Mouse (Mus musculus): ENCODE measurements at regions not wholly inside any gene's neighbourhood (a gene's known extent, or its start where the extent isn't known, plus 50 kb on each side); places are given as distances from the start of the nearest gene placed in this dataset.
"Not testable (repeated sequence)": the region's sequence is repeated elsewhere in the genome, so short reads cannot be mapped to it uniquely, and the experiment has no call there.

- H3K27me3 ChIP-seq (replicated peaks) = no peaks in the 10 kb centered on the region
- ATAC-seq (ENCODE audit: insufficient read depth, low FRiP score, low read depth) = no peak
- H3K27ac ChIP-seq = no peak overlapping the region
- no peaks in the 10 kb centered on the region for H3K4me1 ChIP-seq
- H3K9ac ChIP-seq = no peak overlapping the region
- whole genome bisulfite sequencing = 81% methylated on average over 6 of the region's 6 CpGs
- H3K36me3 ChIP-seq = no peaks in the 10 kb centered on the region
- no peak overlapping the region for H3K4me3 ChIP-seq (replicated peaks)
- H3K9me3 ChIP-seq = no peaks in the 10 kb centered on the region
- no peak overlapping the region for H3K4me2 ChIP-seq
These were observed 216.8 kb upstream of the Zpld1 start for GRCm38 (mm10) chr16:55514448-55515200.

- WGBS = 24% methylated on average over 6 of the region's 6 CpGs
- Histone ChIP-seq H3K27me3 (replicated peaks) (no peaks in the 10 kb centered on the region), H3K4me2 (no peak overlapping the region), H3K4me3 (replicated peaks) (no peak overlapping the region), H3K9ac (no peak overlapping the region), H3K9me3 (no peaks in the 10 kb centered on the region), H3K27ac (peak overlapping the region; percentile 26; the same call in 1 of the 2 replicates), H3K4me1 (no peaks in the 10 kb centered on the region), H3K36me3 (no peaks in the 10 kb centered on the region)
- ATAC-seq (ENCODE audit: insufficient read depth, low FRiP score, low read depth) = peak; percentile 86
These were observed 207.1 kb upstream of the Zpld1 start for GRCm38 (mm10) chr16:55504796-55505413.

DNA sequence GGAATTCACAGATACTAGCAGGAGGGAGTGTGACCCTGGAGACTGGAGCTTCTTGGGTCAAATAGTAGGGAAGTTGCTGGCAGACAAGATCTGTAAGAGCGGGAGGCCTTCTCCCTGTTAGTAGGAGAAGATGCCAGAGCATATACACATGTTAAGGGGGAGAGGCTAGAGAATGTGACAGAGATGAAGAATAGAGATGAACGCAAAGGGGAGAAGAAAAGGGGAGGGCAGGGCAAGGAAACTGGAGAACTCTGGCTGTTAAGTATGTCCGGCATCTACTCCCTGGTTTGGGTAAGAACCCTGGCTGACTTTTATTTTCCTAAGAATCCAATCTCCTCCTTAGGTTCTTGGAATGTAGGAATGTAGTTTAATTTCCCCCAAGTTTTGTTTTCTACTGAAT lies 206.5 kb upstream of the Zpld1 start:
- no peaks in the 10 kb centered on the region for H3K27me3 ChIP-seq (replicated peaks)
- 39% methylated on average over 3 of the region's 3 CpGs for WGBS
- H3K4me2 ChIP-seq = no peak overlapping the region
- peak overlapping the region; percentile 38 for H3K27ac ChIP-seq
- no peak overlapping the region for H3K4me3 ChIP-seq (replicated peaks)
- no peak overlapping the region for H3K9ac ChIP-seq
- H3K9me3 ChIP-seq = no peaks in the 10 kb centered on the region
- no peaks in the 10 kb centered on the region for H3K4me1 ChIP-seq
- no peaks in the 10 kb centered on the region for H3K36me3 ChIP-seq
- peak; percentile 56 for ATAC-seq (ENCODE audit: insufficient read depth, low FRiP score, low read depth)

DNA sequence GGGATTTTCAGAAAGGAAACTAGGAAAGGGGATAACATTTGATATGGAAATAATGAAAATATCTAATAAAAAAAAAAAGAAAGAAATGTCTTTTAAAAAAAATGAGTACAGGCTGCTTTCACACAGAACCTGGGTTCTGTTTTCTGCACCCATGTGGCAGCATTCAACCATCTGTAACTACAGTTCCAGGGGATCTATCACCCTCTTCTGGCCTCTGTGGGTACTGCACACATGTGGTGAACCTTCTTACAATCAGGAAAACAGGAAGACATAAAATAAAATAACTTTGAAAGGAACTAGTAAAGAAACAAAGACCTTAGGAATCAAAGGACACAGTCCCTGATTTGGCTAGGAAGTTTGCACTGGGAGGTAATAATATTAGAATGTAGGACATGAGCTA lies 205.5 kb upstream of the Zpld1 start:
- no peaks in the 10 kb centered on the region for H3K9me3 ChIP-seq
- no peaks in the 10 kb centered on the region for H3K4me1 ChIP-seq
- H3K36me3 ChIP-seq = no peaks in the 10 kb centered on the region
- ATAC-seq (ENCODE audit: insufficient read depth, low FRiP score, low read depth) = no peak
- no peaks in the 10 kb centered on the region for H3K27me3 ChIP-seq (replicated peaks)
- no peak overlapping the region for H3K4me3 ChIP-seq (replicated peaks)
- H3K4me2 ChIP-seq = no peak overlapping the region
- no peak overlapping the region for H3K27ac ChIP-seq
- H3K9ac ChIP-seq = no peak overlapping the region

DNA sequence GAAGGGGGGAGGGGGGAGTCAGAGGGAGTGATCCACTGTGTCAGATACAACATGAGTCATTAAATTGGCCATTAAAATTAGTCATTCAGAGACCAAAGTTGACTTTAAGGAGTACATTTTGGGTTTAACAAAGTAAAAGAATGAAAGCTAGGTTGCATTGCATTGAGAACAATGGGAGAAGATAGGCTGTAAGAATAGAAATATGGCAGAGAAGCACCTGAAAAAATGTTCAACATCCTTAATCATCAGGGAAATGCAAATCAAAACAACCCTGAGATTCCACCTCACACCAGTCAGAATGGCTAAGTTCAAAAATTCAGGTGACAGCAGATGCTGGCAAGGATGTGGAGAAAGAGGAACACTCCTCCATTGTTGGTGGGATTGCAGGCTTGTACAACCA lies 202.0 kb upstream of the Zpld1 start:
- not testable (repeated sequence) for ATAC-seq (ENCODE audit: insufficient read depth, low FRiP score, low read depth); H3K4me1 ChIP-seq; H3K27ac ChIP-seq; H3K9me3 ChIP-seq; H3K36me3 ChIP-seq; H3K27me3 ChIP-seq (replicated peaks); H3K4me2 ChIP-seq; H3K4me3 ChIP-seq (replicated peaks); H3K9ac ChIP-seq

GRCm38 (mm10) chr16:55495051-55495450 lies 197.3 kb upstream of the Zpld1 start:
- Histone ChIP-seq H3K4me3 (replicated peaks) (no peak overlapping the region), H3K27me3 (replicated peaks) (no peaks in the 10 kb centered on the region), H3K27ac (no peak overlapping the region), H3K36me3 (no peaks in the 10 kb centered on the region), H3K9ac (no peak overlapping the region), H3K9me3 (no peaks in the 10 kb centered on the region), H3K4me2 (no peak overlapping the region), H3K4me1 (no peaks in the 10 kb centered on the region)
- WGBS = 51% methylated on average over 10 of the region's 10 CpGs
- no peak for ATAC-seq (ENCODE audit: insufficient read depth, low FRiP score, low read depth)

- Histone ChIP-seq H3K36me3 (no peaks in the 10 kb centered on the region), H3K4me3 (replicated peaks) (no peak overlapping the region), H3K4me1 (no peaks in the 10 kb centered on the region), H3K9ac (no peak overlapping the region), H3K4me2 (no peak overlapping the region), H3K9me3 (no peaks in the 10 kb centered on the region), H3K27me3 (replicated peaks) (no peaks in the 10 kb centered on the region), H3K27ac (no peak overlapping the region)
- no peak for ATAC-seq (ENCODE audit: insufficient read depth, low FRiP score, low read depth)
- WGBS = 42% methylated on average over 5 of the region's 5 CpGs
These were observed 196.4 kb upstream of the Zpld1 start for GRCm38 (mm10) chr16:55494162-55494561.

GRCm38 (mm10) chr16:55492111-55492510 lies 194.3 kb upstream of the Zpld1 start:
- H3K4me2 ChIP-seq = no peak overlapping the region
- H3K36me3 ChIP-seq = no peaks in the 10 kb centered on the region
- no peak overlapping the region for H3K27ac ChIP-seq
- H3K27me3 ChIP-seq (replicated peaks) = no peaks in the 10 kb centered on the region
- ATAC-seq (ENCODE audit: insufficient read depth, low FRiP score, low read depth) = no peak
- no peaks in the 10 kb centered on the region for H3K9me3 ChIP-seq
- no peak overlapping the region for H3K9ac ChIP-seq
- 79% methylated on average over 4 of the region's 4 CpGs for WGBS
- H3K4me1 ChIP-seq = no peaks in the 10 kb centered on the region
- no peak overlapping the region for H3K4me3 ChIP-seq (replicated peaks)

GRCm38 (mm10) chr16:55484391-55484790 lies 186.6 kb upstream of the Zpld1 start:
- 79% methylated on average over 2 of the region's 2 CpGs for WGBS
- no peaks in the 10 kb centered on the region for H3K9me3 ChIP-seq
- H3K4me2 ChIP-seq = no peak overlapping the region
- H3K27me3 ChIP-seq (replicated peaks) = no peaks in the 10 kb centered on the region
- H3K27ac ChIP-seq = no peak overlapping the region
- H3K9ac ChIP-seq = no peak overlapping the region
- no peak overlapping the region for H3K4me3 ChIP-seq (replicated peaks)
- no peaks in the 10 kb centered on the region for H3K4me1 ChIP-seq
- no peak for ATAC-seq (ENCODE audit: insufficient read depth, low FRiP score, low read depth)
- no peaks in the 10 kb centered on the region for H3K36me3 ChIP-seq

GRCm38 (mm10) chr16:55480745-55481144 lies 183.0 kb upstream of the Zpld1 start:
- no peak for ATAC-seq (ENCODE audit: insufficient read depth, low FRiP score, low read depth)
- no peak overlapping the region for H3K27ac ChIP-seq
- no peaks in the 10 kb centered on the region for H3K4me1 ChIP-seq
- no peak overlapping the region for H3K4me3 ChIP-seq (replicated peaks)
- no peaks in the 10 kb centered on the region for H3K27me3 ChIP-seq (replicated peaks)
- no peak overlapping the region for H3K4me2 ChIP-seq
- H3K9me3 ChIP-seq = no peaks in the 10 kb centered on the region
- 76% methylated on average over 11 of the region's 11 CpGs for WGBS
- no peak overlapping the region for H3K9ac ChIP-seq
- no peaks in the 10 kb centered on the region for H3K36me3 ChIP-seq

GRCm38 (mm10) chr16:55480304-55480703 lies 182.5 kb upstream of the Zpld1 start:
- Histone ChIP-seq H3K4me3 (replicated peaks) (no peak overlapping the region), H3K9ac (no peak overlapping the region), H3K4me2 (no peak overlapping the region), H3K4me1 (no peaks in the 10 kb centered on the region), H3K27ac (no peak overlapping the region), H3K9me3 (no peaks in the 10 kb centered on the region), H3K27me3 (replicated peaks) (no peaks in the 10 kb centered on the region), H3K36me3 (no peaks in the 10 kb centered on the region)
- ATAC-seq (ENCODE audit: insufficient read depth, low FRiP score, low read depth) = peak; percentile 50; the same call in 1 of the 2 replicates
- WGBS = 40% methylated on average over 7 of the region's 7 CpGs

DNA sequence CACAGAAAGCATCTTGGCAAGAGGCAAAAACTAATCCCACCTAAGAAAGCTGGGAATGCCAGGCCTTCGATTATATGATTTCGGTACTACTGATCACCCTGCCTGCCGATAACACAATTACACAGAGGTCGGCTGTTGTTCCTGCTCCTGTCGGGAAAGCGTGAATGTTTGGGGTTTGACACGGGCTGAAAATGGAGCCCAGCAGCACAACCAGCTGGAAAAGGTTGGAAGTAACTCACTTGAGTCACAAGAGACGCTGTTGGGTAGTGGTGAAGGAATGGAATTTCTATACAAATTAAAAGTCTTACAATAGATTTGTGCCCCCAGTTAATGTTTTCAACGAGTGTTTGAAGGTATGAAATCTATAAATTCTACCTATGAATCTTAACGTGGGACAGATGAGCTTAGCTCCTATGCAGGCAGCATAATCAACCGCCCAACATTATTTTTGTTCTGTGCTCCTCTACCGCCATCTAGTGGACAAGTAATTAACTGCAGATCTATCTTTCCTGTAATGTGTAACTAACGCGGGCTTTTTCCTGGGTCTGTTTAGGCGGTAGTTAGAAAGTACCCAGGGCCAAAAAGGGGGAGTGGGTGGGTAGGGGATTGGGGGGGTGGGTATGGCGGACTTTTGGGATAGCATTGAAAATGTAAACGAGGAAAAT lies 178.9 kb upstream of the Zpld1 start:
- no peak overlapping the region for H3K4me2 ChIP-seq
- WGBS = 26% methylated on average over 17 of the region's 17 CpGs

More for the DNA sequence above, 178.9 kb upstream of the Zpld1 start:
- H3K9me3 ChIP-seq = no peaks in the 10 kb centered on the region
- no peak for ATAC-seq (ENCODE audit: insufficient read depth, low FRiP score, low read depth)
- no peaks in the 10 kb centered on the region for H3K4me1 ChIP-seq
- no peak overlapping the region for H3K4me3 ChIP-seq (replicated peaks)
- H3K36me3 ChIP-seq = no peaks in the 10 kb centered on the region
- H3K27ac ChIP-seq = no peak overlapping the region
- no peaks in the 10 kb centered on the region for H3K27me3 ChIP-seq (replicated peaks)
- H3K9ac ChIP-seq = no peak overlapping the region
